Mouse (Mus musculus) cerebellum, adult 2 months (tissue): ENCODE results near the gene Epb41.

Source experiments
- CTCF ChIP-seq: fragments of 200-500 bp; IDR thresholded peaks from 2 replicates; pipeline ENCODE4 v1.5.1; 2011; ENCODE audit warnings: low read depth, mild to moderate bottlenecking, control low read depth, low read length, moderate library complexity, borderline replicate concordance; ENCODE audit not compliant: insufficient read depth
- POLR2A ChIP-seq: fragments of 200-500 bp; IDR thresholded peaks from 2 replicates; pipeline ENCODE4 v1.6.1; 2011; ENCODE audit warnings: low read length, control low read depth, borderline replicate concordance; ENCODE audit not compliant: insufficient read depth

GRCm38 (mm10) chr4:131904478-131904877, 170.6 kb downstream of the Epb41 start:
- TF ChIP-seq CTCF: peak; percentile 67
- TF ChIP-seq POLR2A: no peak
